Mouse (Mus musculus) MEL (cell line): ENCODE measurements at regions not wholly inside any gene's neighbourhood (a gene's known extent, or its start where the extent isn't known, plus 50 kb on each side); places are given as distances from the start of the nearest gene placed in this dataset.

Experiments used
- DNase-seq: peaks from one replicate; pipeline ENCODE4 v3.0.0; 2011; ENCODE audit warnings: low read depth, low spot score
- H3K27ac ChIP-seq: 2 replicates; pipeline ENCODE4 v1.5.1; 2012; ENCODE audit warnings: low read depth, mild to moderate bottlenecking, control low read depth, low read length, moderate library complexity; ENCODE audit not compliant: control insufficient read depth
- H3K27me3 ChIP-seq, 2 experiments: fragments of 150-350 bp in 1 of 2; sonication (generic) in 1 of 2; 2 replicates each; pipeline ENCODE4 v1.6.1; 2012; ENCODE audit warnings: low read length in 2 of 2, mild to moderate bottlenecking in 2 of 2, improper control_type of control experiment in 1 of 2, moderate library complexity in 1 of 2; ENCODE audit not compliant: insufficient read depth in 2 of 2, control insufficient read depth in 1 of 2
- H3K36me3 ChIP-seq, 2 experiments: 2 replicates each; pipeline ENCODE4 v1.6.1; 2012 to 2014; ENCODE audit warnings: low read length in 2 of 2, improper control_type of control experiment in 1 of 2, inconsistent platforms in 1 of 2, mild to moderate bottlenecking in 1 of 2; ENCODE audit not compliant: insufficient read depth in 2 of 2, control insufficient read depth in 1 of 2
- H3K4me1 ChIP-seq, 2 experiments: fragments of 150-350 bp in 1 of 2; sonication (generic) in 1 of 2; 2 replicates each; pipeline ENCODE4 v1.6.1; 2012; ENCODE audit warnings: low read length in 2 of 2, improper control_type of control experiment in 1 of 2, mild to moderate bottlenecking in 1 of 2; ENCODE audit not compliant: insufficient read depth in 2 of 2, control insufficient read depth in 1 of 2
- H3K4me3 ChIP-seq, 2 experiments: fragments of 150-350 bp in 1 of 2; sonication (generic) in 1 of 2; 2 replicates each; pipeline ENCODE4 v1.5.1; 2012; ENCODE audit warnings: low read depth in 2 of 2, low read length in 2 of 2, mild to moderate bottlenecking in 2 of 2, moderate library complexity in 2 of 2, control low read depth in 1 of 2, improper control_type of control experiment in 1 of 2; ENCODE audit not compliant: control insufficient read depth in 1 of 2, insufficient read depth in 1 of 2
- H3K79me2 ChIP-seq: 2 replicates; pipeline ENCODE4 v1.6.1; 2012; ENCODE audit warnings: mild to moderate bottlenecking, low read length, moderate library complexity; ENCODE audit not compliant: control insufficient read depth, poor library complexity, insufficient read depth
- H3K9ac ChIP-seq: 2 replicates; pipeline ENCODE4 v1.6.1; 2012; ENCODE audit warnings: low read depth, mild to moderate bottlenecking, control low read depth, low read length, moderate library complexity; ENCODE audit not compliant: control insufficient read depth, poor library complexity, severe bottlenecking
- H3K9me3 ChIP-seq: fragments of 150-350 bp; sonication (generic); replicated peaks from 2 replicates; pipeline ENCODE4 v1.6.1; 2012; ENCODE audit warnings: mild to moderate bottlenecking, low read length, improper control_type of control experiment, moderate library complexity; ENCODE audit not compliant: insufficient read depth
- BHLHE40 ChIP-seq: IDR thresholded peaks from 2 replicates; pipeline ENCODE4 v1.6.1; 2012; ENCODE audit warnings: low read depth, mild to moderate bottlenecking, inconsistent platforms, low read length, improper control_type of control experiment, borderline replicate concordance
- CHD2 ChIP-seq: IDR thresholded peaks from 2 replicates; pipeline ENCODE4 v1.6.1; 2011; ENCODE audit warnings: low read length, improper control_type of control experiment
- CTCF ChIP-seq, 3 experiments: IDR thresholded peaks in 2 of 3; conservative IDR thresholded peaks in 1 of 3; 2 replicates each; pipeline ENCODE4 v1.5.1; 2011 to 2012; ENCODE audit warnings: low read length in 3 of 3, low read depth in 2 of 3, mild to moderate bottlenecking in 2 of 3, improper control_type of control experiment in 1 of 3, inconsistent platforms in 1 of 3, mixed read lengths in 1 of 3, moderate library complexity in 1 of 3; ENCODE audit not compliant: control insufficient read depth in 1 of 3, insufficient read depth in 1 of 3, poor library complexity in 1 of 3, severe bottlenecking in 1 of 3
- E2F4 ChIP-seq: IDR thresholded peaks from 2 replicates; pipeline ENCODE4 v1.6.1; 2011; ENCODE audit warnings: low read depth, low read length, improper control_type of control experiment, borderline replicate concordance
- ELF1 ChIP-seq: IDR thresholded peaks from 2 replicates; pipeline ENCODE4 v1.6.1; 2014; ENCODE audit warnings: low read depth, mild to moderate bottlenecking, inconsistent platforms, low read length, improper control_type of control experiment, moderate library complexity
- EP300 ChIP-seq, 2 experiments: IDR thresholded peaks; 2 replicates each; pipeline ENCODE4 v1.6.1; 2011; ENCODE audit warnings: improper control_type of control experiment in 2 of 2, low read length in 2 of 2, low read depth in 1 of 2, mild to moderate bottlenecking in 1 of 2
- ETS1 ChIP-seq: IDR thresholded peaks from 2 replicates; pipeline ENCODE4 v1.6.1; 2012; ENCODE audit warnings: low read depth, mild to moderate bottlenecking, inconsistent platforms, low read length, improper control_type of control experiment, moderate library complexity
- KAT2A ChIP-seq: conservative IDR thresholded peaks from 2 replicates; pipeline ENCODE4 v1.6.1; 2012; ENCODE audit warnings: low read depth, low read length, improper control_type of control experiment, inconsistent platforms
- MAFK ChIP-seq: IDR thresholded peaks from 2 replicates; pipeline ENCODE4 v1.6.1; 2011; ENCODE audit warnings: low read depth, mild to moderate bottlenecking, low read length, improper control_type of control experiment, borderline replicate concordance
- MAX ChIP-seq: IDR thresholded peaks from 2 replicates; pipeline ENCODE4 v1.6.1; 2011; ENCODE audit warnings: low read length, improper control_type of control experiment
- MAZ ChIP-seq: IDR thresholded peaks from 2 replicates; pipeline ENCODE4 v1.6.1; 2012; ENCODE audit warnings: low read depth, mild to moderate bottlenecking, inconsistent platforms, low read length, improper control_type of control experiment
- MEF2A ChIP-seq: IDR thresholded peaks from 2 replicates; pipeline ENCODE4 v1.6.1; 2014; ENCODE audit warnings: low read depth, mild to moderate bottlenecking, inconsistent platforms, low read length, improper control_type of control experiment; ENCODE audit not compliant: poor library complexity, insufficient replicate concordance, severe bottlenecking; ENCODE audit errors: extremely low read depth
- NRF1 ChIP-seq: IDR thresholded peaks from 2 replicates; pipeline ENCODE4 v1.6.1; 2014; ENCODE audit warnings: low read depth, mild to moderate bottlenecking, inconsistent platforms, low read length, improper control_type of control experiment, moderate library complexity; ENCODE audit not compliant: poor library complexity, insufficient read depth, severe bottlenecking
- POLR2A ChIP-seq, 2 experiments: IDR thresholded peaks; 2 replicates each; pipeline ENCODE4 v1.6.1; 2011 to 2012; ENCODE audit warnings: low read length in 2 of 2, mild to moderate bottlenecking in 2 of 2, control low read depth in 1 of 2, improper control_type of control experiment in 1 of 2, low read depth in 1 of 2, moderate library complexity in 1 of 2; ENCODE audit not compliant: control insufficient read depth in 1 of 2, insufficient read depth in 1 of 2, poor library complexity in 1 of 2
- POLR2AphosphoS2 ChIP-seq: IDR thresholded peaks from 2 replicates; pipeline ENCODE4 v1.6.1; 2011; ENCODE audit warnings: low read length, improper control_type of control experiment
- RAD21 ChIP-seq: IDR thresholded peaks from 2 replicates; pipeline ENCODE4 v1.6.1; 2011; ENCODE audit warnings: mild to moderate bottlenecking, low read depth, low read length, improper control_type of control experiment
- RCOR1 ChIP-seq: IDR thresholded peaks from 2 replicates; pipeline ENCODE4 v1.6.1; 2012; ENCODE audit warnings: low read depth, mild to moderate bottlenecking, inconsistent platforms, low read length, improper control_type of control experiment
- SIN3A ChIP-seq: IDR thresholded peaks from 2 replicates; pipeline ENCODE4 v1.6.1; 2012; ENCODE audit warnings: low read length, improper control_type of control experiment, inconsistent platforms
- SMC3 ChIP-seq: IDR thresholded peaks from 2 replicates; pipeline ENCODE4 v1.6.1; 2011; ENCODE audit warnings: low read depth, low read length, improper control_type of control experiment
- TBP ChIP-seq: IDR thresholded peaks from 2 replicates; pipeline ENCODE4 v1.8.0; 2011; ENCODE audit warnings: low read depth, low read length, improper control_type of control experiment
- TCF12 ChIP-seq: IDR thresholded peaks from 2 replicates; pipeline ENCODE4 v1.6.1; 2014; ENCODE audit warnings: low read depth, mild to moderate bottlenecking, inconsistent platforms, low read length, improper control_type of control experiment, moderate library complexity
- UBTF ChIP-seq: IDR thresholded peaks from 2 replicates; pipeline ENCODE4 v1.6.1; 2012; ENCODE audit warnings: low read depth, mild to moderate bottlenecking, inconsistent platforms, low read length, improper control_type of control experiment, moderate library complexity, borderline replicate concordance; ENCODE audit not compliant: insufficient read depth
- USF1 ChIP-seq: IDR thresholded peaks from 2 replicates; pipeline ENCODE4 v1.6.1; 2014; ENCODE audit warnings: low read depth, mild to moderate bottlenecking, inconsistent platforms, low read length, improper control_type of control experiment, moderate library complexity
- ZC3H11A ChIP-seq: IDR thresholded peaks from 2 replicates; pipeline ENCODE4 v1.6.1; 2012; ENCODE audit warnings: low read depth, mild to moderate bottlenecking, inconsistent platforms, low read length, improper control_type of control experiment
- ZKSCAN1 ChIP-seq: IDR thresholded peaks from 2 replicates; pipeline ENCODE4 v1.6.1; 2012; ENCODE audit warnings: low read depth, mild to moderate bottlenecking, inconsistent platforms, low read length, improper control_type of control experiment, moderate library complexity
- ZNF384 ChIP-seq: IDR thresholded peaks from 2 replicates; pipeline ENCODE4 v1.6.1; 2012; ENCODE audit warnings: low read depth, mild to moderate bottlenecking, inconsistent platforms, low read length, improper control_type of control experiment

DNA sequence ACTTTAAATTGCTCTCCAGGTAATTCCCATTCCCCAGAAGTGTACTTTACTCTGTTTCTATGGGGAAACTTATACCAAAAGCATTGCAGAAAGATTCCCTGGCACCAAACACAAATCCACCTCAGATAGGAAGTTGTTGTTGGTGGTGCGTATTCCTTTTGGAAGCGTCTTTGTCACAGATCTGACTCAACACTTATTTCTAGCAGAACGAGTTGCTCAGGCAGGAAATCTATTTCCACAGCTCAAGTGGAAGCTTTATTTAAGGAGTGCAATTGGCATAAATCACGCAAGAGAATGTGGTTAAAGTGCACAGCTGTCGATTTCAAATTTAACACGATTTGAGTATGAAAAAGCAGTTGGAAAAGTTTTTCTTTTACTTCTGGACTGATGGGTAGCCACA lies 436.9 kb upstream of the Ghitm start:
- no peak overlapping the region for H3K27ac ChIP-seq
- TF ChIP-seq CHD2 = no peak
- TF ChIP-seq EP300 (IDR thresholded peaks at IDR 0.05; ENCODE audit: low read depth in 1 of 2, low read length in 2 of 2) = no peak
- TF ChIP-seq MEF2A = no peak
- TF ChIP-seq RAD21 = no peak
- TF ChIP-seq KAT2A = no peak
- no peak for TF ChIP-seq BHLHE40
- TF ChIP-seq MAZ = no peak
- no peak for TF ChIP-seq ZNF384
- no peak for TF ChIP-seq CTCF (IDR thresholded peaks at IDR 0.05 in 2 of 3, conservative IDR thresholded peaks at IDR 0.05 in 1 of 3; ENCODE audit: control insufficient read depth in 1 of 3, insufficient read depth in 1 of 3, low read depth in 2 of 3, low read length in 3 of 3, poor library complexity in 1 of 3, severe bottlenecking in 1 of 3)
- TF ChIP-seq MAFK = no peak
- no peak for TF ChIP-seq TCF12
- no peak for TF ChIP-seq NRF1
- no peak for TF ChIP-seq E2F4
- no peak for TF ChIP-seq TBP
- no peak for TF ChIP-seq SMC3
- TF ChIP-seq POLR2A (IDR thresholded peaks at IDR 0.05; ENCODE audit: control insufficient read depth in 1 of 2, insufficient read depth in 1 of 2, low read depth in 1 of 2, low read length in 2 of 2, poor library complexity in 1 of 2) = no peak
- no peak for TF ChIP-seq ETS1
- no peak for TF ChIP-seq ZKSCAN1
- TF ChIP-seq RCOR1 = no peak
- H3K4me1 ChIP-seq = no peaks in the 10 kb centered on the region
- no peak overlapping the region for H3K9ac ChIP-seq
- H3K4me3 ChIP-seq = no peak overlapping the region
- H3K36me3 ChIP-seq = no peaks in the 10 kb centered on the region
- H3K79me2 ChIP-seq = no peaks in the 10 kb centered on the region
- no peaks in the 10 kb centered on the region for H3K27me3 ChIP-seq
- no peak for DNase-seq
- H3K9me3 ChIP-seq = no peaks in the 10 kb centered on the region

DNA sequence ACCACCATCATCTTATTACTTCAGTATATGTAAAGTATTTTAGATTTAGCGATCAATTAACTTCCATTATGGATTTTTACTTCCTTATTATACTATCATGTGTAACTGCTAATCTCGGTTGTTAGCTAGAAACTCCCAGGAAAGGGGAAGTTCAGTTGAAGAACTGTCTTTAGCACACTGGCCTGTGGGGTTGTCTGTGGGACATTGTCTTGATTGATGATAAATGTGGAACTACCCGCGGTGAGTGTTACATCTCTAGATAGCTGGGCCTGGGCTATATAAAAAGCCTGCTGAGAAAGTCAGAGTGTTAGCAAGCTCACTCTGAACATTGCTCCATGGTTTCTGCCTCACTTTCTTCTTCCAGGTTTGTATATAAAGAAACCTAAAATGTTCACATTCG lies 423.2 kb upstream of the Ghitm start:
- Histone ChIP-seq H3K27ac (no peak overlapping the region), H3K9ac (no peak overlapping the region)

More for the DNA sequence above, 423.2 kb upstream of the Ghitm start:
- DNase-seq = peak; percentile 26
- no peak overlapping the region for H3K4me3 ChIP-seq
- TF ChIP-seq UBTF (no peak), ETS1 (no peak), E2F4 (no peak), MEF2A (no peak), ZNF384 (no peak), MAX (no peak), ELF1 (no peak), ZC3H11A (no peak), USF1 (no peak), POLR2AphosphoS2 (no peak), SIN3A (no peak), CTCF (IDR thresholded peaks at IDR 0.05 in 2 of 3, conservative IDR thresholded peaks at IDR 0.05 in 1 of 3; ENCODE audit: control insufficient read depth in 1 of 3, insufficient read depth in 1 of 3, low read depth in 2 of 3, low read length in 3 of 3, poor library complexity in 1 of 3, severe bottlenecking in 1 of 3) (no peak)
- no peaks in the 10 kb centered on the region for H3K9me3 ChIP-seq
- H3K36me3 ChIP-seq = no peaks in the 10 kb centered on the region
- H3K79me2 ChIP-seq = no peaks in the 10 kb centered on the region
- no peaks in the 10 kb centered on the region for H3K27me3 ChIP-seq
- H3K4me1 ChIP-seq = no peaks in the 10 kb centered on the region
